Mouse (Mus musculus): ENCODE data around the gene Igfbp3. TPM values are rescaled to one million over a fixed set of nuclear protein-coding genes. Genes with fewer than 3 reads are reported as not detected.

Igfbp3 gene
- polyA plus RNA-seq (2015; fragmentation: Nextera tagmentation; extraction: Ambion mirVana) = 14.8 and 16.4 TPM in 2 replicates

DNA sequence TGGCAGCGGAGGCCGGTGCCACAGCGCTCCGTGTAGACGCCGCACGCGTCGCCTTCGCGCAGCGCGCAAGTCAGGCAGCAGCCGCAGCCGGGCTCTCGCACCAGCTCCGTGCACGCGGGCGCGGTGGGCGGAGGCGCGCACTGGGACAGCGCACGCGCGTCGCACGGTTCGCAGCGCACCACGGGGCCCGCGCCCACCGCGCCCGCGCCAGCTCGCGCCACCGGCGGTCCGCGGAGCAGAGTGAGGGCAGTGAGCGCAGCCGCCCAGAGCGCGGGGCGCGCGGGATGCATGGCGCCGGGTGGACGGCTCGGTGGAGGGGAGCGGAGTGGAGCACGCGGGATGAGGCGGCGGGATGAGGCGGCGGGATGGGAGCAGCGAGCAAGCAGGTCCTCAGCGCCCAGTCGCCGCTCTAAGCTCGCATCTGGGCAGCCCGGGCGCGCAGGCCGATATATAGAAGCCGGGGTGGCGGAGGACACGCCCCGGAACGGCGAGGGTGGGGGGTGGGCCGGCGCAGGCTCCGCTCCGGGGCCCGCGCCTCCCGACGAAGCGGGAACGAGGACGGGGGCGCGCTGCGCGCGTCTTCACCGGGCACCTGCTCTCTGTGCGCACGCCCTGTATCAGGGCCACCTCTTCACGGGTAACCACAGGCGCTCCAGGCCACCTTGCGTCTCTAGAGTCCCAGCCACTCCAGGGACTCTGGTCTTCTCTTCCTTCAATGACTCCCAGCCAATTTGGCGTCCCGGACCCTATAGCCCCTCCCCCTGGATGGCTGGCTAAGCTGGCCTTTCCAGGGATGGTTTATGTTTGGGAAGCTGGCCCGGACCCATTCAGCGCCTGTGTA lies at the start of gene Igfbp3:
Igfbp3 (minus strand) TSS at position 423 of the 841 bp plus-strand sequence.
- H3K36me3 ChIP-seq (ENCODE audit: control insufficient read depth, insufficient read depth, low read length) = no peaks in the 10 kb centered on the region
- no peaks in the 10 kb centered on the region for H3K9me3 ChIP-seq (ENCODE audit: control insufficient read depth, low read length)
- peak within 1 kb of the TSS; percentile 64 for H3K4me3 ChIP-seq (ENCODE audit: low read length)
- H3K9ac ChIP-seq (ENCODE audit: low read length) = peak within 1 kb of the TSS; percentile 62
- H3K4me2 ChIP-seq (ENCODE audit: low read depth, low read length) = peak within 1 kb of the TSS; percentile 98
- H3K27me3 ChIP-seq (ENCODE audit: control insufficient read depth, insufficient read depth, low read depth, low read length) = peaks cover 37% of the 10 kb centered on the region
- WGBS = under 1% methylated on average over 90 of the region's 104 CpGs
- peaks cover 28% of the 10 kb centered on the region for H3K4me1 ChIP-seq (replicated peaks; ENCODE audit: control insufficient read depth, insufficient read depth, low read length)
- ATAC-seq (ENCODE audit: low read depth) = peak; percentile 80
- no peak within 1 kb of the TSS for H3K27ac ChIP-seq (ENCODE audit: low read length)

DNA sequence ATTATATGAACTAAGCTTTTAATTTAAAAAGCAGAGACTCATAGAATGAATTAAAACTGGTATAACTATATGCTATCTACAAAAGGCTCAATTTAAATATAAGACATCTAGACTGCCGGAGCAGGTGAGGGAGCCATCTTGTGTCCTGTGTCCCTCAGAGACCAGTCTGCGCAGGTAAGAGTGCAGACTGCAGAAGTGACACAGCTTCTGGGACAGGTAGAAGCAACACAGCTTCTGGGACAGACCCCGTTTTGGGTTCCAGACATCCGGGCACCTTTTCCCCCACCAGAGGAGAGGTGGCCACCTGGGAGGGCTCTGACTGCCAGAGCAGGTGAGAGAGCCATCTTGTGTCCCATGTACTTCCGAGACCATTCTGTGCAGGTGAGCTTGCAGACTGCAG lies 37.1 kb upstream of the Igfbp3 start:
- no peaks in the 10 kb centered on the region for H3K27me3 ChIP-seq (ENCODE audit: control insufficient read depth, insufficient read depth, low read depth, low read length)
- no peaks in the 10 kb centered on the region for H3K4me1 ChIP-seq (replicated peaks; ENCODE audit: control insufficient read depth, insufficient read depth, low read length)
- no peak for ATAC-seq (ENCODE audit: low read depth)
- H3K4me3 ChIP-seq (ENCODE audit: low read length) = no peak overlapping the region
- H3K9ac ChIP-seq (ENCODE audit: low read length) = no peak overlapping the region
- no peak overlapping the region for H3K27ac ChIP-seq (ENCODE audit: low read length)
- 86% methylated on average over 5 of the region's 5 CpGs for WGBS
- H3K4me2 ChIP-seq (ENCODE audit: low read depth, low read length) = no peak overlapping the region
- H3K36me3 ChIP-seq (ENCODE audit: control insufficient read depth, insufficient read depth, low read length) = no peaks in the 10 kb centered on the region
- H3K9me3 ChIP-seq (ENCODE audit: control insufficient read depth, low read length) = no peaks in the 10 kb centered on the region

DNA sequence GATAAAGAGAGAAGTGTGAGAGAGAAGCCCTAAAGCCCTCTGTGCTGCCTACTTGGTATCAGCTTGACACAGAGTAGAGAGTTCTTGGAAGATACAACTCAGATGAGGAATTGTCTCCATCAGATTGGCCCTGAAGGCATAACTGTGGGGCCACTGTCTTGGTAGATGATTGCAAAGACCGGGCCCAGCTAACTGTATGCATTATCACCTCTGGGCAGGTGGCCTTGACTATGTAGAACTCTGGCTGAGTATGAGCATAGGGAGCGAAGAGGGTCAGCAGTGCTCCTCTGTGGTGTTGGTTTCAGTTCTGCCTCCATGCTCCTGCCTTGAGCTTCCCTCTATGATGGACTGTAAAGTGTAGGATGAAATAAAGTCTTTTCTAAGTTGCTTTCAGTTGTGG lies 36.7 kb upstream of the Igfbp3 start:
- Histone ChIP-seq H3K4me3 (ENCODE audit: low read length) (no peak overlapping the region), H3K27me3 (ENCODE audit: control insufficient read depth, insufficient read depth, low read depth, low read length) (no peaks in the 10 kb centered on the region), H3K27ac (ENCODE audit: low read length) (no peak overlapping the region), H3K4me2 (ENCODE audit: low read depth, low read length) (no peak overlapping the region), H3K9me3 (ENCODE audit: control insufficient read depth, low read length) (no peaks in the 10 kb centered on the region), H3K9ac (ENCODE audit: low read length) (no peak overlapping the region), H3K36me3 (ENCODE audit: control insufficient read depth, insufficient read depth, low read length) (no peaks in the 10 kb centered on the region), H3K4me1 (replicated peaks; ENCODE audit: control insufficient read depth, insufficient read depth, low read length) (no peaks in the 10 kb centered on the region)
- 80% methylated on average over 2 of the region's 2 CpGs for WGBS
- no peak for ATAC-seq (ENCODE audit: low read depth)

DNA sequence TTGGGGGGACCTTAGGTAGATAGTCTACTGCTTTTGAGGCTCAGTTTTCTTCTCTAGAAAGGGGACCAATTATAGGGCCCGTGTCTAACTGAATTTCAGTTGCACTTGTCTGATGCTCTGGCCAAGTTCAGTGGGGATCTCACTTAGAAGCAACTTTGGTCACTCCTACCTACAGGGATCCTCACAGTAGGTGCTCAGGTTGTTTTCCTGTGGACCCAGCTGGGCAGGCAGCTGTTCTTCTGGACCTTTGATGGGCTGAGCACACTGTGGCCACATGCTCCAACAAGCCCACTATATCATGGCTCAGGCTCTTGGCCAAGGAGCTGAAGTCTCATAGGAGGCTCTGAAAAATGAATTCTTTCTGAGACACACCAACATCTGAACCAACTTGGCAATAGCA lies 31.1 kb upstream of the Igfbp3 start:
- H3K27me3 ChIP-seq (ENCODE audit: control insufficient read depth, insufficient read depth, low read depth, low read length) = no peaks in the 10 kb centered on the region
- no peak for ATAC-seq (ENCODE audit: low read depth)
- no peak overlapping the region for H3K27ac ChIP-seq (ENCODE audit: low read length)
- H3K4me1 ChIP-seq (replicated peaks; ENCODE audit: control insufficient read depth, insufficient read depth, low read length) = no peaks in the 10 kb centered on the region
- H3K9ac ChIP-seq (ENCODE audit: low read length) = no peak overlapping the region
- H3K36me3 ChIP-seq (ENCODE audit: control insufficient read depth, insufficient read depth, low read length) = no peaks in the 10 kb centered on the region
- no peak overlapping the region for H3K4me2 ChIP-seq (ENCODE audit: low read depth, low read length)
- no peaks in the 10 kb centered on the region for H3K9me3 ChIP-seq (ENCODE audit: control insufficient read depth, low read length)
- H3K4me3 ChIP-seq (ENCODE audit: low read length) = no peak overlapping the region
- 63% methylated on average over 1 of the region's 1 CpGs for WGBS

DNA sequence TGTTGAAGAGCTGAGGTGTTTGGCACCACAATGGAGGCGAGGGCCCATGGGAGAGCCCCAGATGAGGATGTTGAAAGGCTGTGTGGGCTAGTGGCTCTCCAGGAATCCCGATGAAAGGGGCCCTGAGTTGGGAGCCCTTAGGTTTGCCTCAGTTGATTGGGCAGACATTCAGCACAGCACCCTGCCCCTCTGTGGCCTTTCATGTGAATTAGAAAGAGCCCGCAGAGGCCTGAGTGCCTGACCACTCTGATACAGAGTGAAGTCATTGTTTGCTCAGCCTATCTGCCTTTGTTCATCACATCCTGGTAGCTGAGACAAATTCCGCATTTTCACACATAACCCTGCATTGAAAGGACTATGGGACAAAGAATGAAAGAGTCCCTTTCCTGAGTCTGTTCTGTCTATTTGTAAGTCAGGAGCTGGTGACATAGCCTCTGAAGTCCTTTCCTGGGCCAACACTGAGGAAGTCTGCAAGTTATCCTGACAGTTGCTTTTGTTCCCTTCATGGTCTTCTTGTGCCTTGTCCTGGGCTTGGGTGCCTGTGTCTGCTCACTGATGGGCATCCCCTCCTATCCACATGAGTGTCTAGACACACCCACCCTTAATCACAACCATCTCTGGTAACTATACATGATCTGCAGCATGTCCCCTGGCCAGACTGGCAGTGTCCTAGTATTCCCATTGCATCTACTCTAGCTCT lies 25.5 kb upstream of the Igfbp3 start:
- H3K36me3 ChIP-seq (ENCODE audit: control insufficient read depth, insufficient read depth, low read length) = no peaks in the 10 kb centered on the region
- H3K9me3 ChIP-seq (ENCODE audit: control insufficient read depth, low read length) = no peaks in the 10 kb centered on the region
- no peak overlapping the region for H3K27ac ChIP-seq (ENCODE audit: low read length)
- no peaks in the 10 kb centered on the region for H3K27me3 ChIP-seq (ENCODE audit: control insufficient read depth, insufficient read depth, low read depth, low read length)
- 66% methylated on average over 4 of the region's 4 CpGs for WGBS
- no peaks in the 10 kb centered on the region for H3K4me1 ChIP-seq (replicated peaks; ENCODE audit: control insufficient read depth, insufficient read depth, low read length)
- H3K9ac ChIP-seq (ENCODE audit: low read length) = no peak overlapping the region
- H3K4me2 ChIP-seq (ENCODE audit: low read depth, low read length) = no peak overlapping the region
- H3K4me3 ChIP-seq (ENCODE audit: low read length) = no peak overlapping the region
- no peak for ATAC-seq (ENCODE audit: low read depth)

DNA sequence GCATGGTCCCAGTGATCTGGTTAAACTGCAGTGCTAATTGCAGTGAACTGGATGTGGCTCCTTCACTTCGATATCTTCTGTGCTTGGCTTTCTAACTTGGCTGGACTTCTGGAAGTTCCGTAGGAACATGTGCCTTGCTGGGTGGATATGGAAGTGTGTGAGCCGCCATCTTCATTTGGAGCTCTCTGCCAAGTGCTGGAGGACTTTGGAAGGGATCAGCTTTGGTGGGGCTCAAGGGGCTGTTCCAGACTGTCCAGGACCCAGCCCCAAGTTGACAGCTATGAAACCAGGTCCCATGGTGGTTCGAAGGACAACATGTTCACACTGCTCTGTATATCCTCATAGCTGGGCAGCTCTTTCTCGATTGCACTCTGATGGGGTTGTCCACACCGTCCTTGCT lies 24.8 kb upstream of the Igfbp3 start:
- no peak overlapping the region for H3K4me2 ChIP-seq (ENCODE audit: low read depth, low read length)
- no peak overlapping the region for H3K9ac ChIP-seq (ENCODE audit: low read length)
- no peaks in the 10 kb centered on the region for H3K36me3 ChIP-seq (ENCODE audit: control insufficient read depth, insufficient read depth, low read length)
- no peaks in the 10 kb centered on the region for H3K4me1 ChIP-seq (replicated peaks; ENCODE audit: control insufficient read depth, insufficient read depth, low read length)
- no peak overlapping the region for H3K27ac ChIP-seq (ENCODE audit: low read length)
- no peak overlapping the region for H3K4me3 ChIP-seq (ENCODE audit: low read length)
- no peak for ATAC-seq (ENCODE audit: low read depth)
- 92% methylated on average over 6 of the region's 6 CpGs for whole genome bisulfite sequencing
- no peaks in the 10 kb centered on the region for H3K9me3 ChIP-seq (ENCODE audit: control insufficient read depth, low read length)
- no peaks in the 10 kb centered on the region for H3K27me3 ChIP-seq (ENCODE audit: control insufficient read depth, insufficient read depth, low read depth, low read length)

DNA sequence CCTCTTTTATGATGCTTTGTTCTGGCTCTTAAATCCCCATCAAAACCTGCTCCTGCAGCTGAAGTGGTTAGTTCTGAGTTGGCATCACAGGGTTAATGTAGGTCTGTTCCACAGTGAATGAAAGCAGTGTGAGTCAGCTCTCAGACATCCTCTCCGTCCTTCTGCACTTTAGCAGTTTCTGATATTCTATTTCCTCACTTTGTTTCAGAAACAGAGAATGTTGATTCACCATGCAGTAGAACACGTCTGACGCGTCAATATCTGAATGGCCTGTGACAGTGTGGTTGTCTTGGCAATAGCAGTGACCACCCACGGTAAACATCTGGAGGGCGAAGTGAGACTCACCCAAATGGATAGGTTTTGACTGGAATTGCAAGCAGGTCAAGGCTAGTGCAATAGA lies 24.0 kb upstream of the Igfbp3 start:
- H3K4me3 ChIP-seq (ENCODE audit: low read length) = no peak overlapping the region
- WGBS = 30% methylated on average over 6 of the region's 6 CpGs
- ATAC-seq (ENCODE audit: low read depth) = peak; percentile 41
- no peak overlapping the region for H3K4me2 ChIP-seq (ENCODE audit: low read depth, low read length)
- no peaks in the 10 kb centered on the region for H3K36me3 ChIP-seq (ENCODE audit: control insufficient read depth, insufficient read depth, low read length)
- H3K9ac ChIP-seq (ENCODE audit: low read length) = no peak overlapping the region
- H3K27me3 ChIP-seq (ENCODE audit: control insufficient read depth, insufficient read depth, low read depth, low read length) = no peaks in the 10 kb centered on the region
- H3K4me1 ChIP-seq (replicated peaks; ENCODE audit: control insufficient read depth, insufficient read depth, low read length) = no peaks in the 10 kb centered on the region
- H3K27ac ChIP-seq (ENCODE audit: low read length) = no peak overlapping the region
- H3K9me3 ChIP-seq (ENCODE audit: control insufficient read depth, low read length) = no peaks in the 10 kb centered on the region

DNA sequence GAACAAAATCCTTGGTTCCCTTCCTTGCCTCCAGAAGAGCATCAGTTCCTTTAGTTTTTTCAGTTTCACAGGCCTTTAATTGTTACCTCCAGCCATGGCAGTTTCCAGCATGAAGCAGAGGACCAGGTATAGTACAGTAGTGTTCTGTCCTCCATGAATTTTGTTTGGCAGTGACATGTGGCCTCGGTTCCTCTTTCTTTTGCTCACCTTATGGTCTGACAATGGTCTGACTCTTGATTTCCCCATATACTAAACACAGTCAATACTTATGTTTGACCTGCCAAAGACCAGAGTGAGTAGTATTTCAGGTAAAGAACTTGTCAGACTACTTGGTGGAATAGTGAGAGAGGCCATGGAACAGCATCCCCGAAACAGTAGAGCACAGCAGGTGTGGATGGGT lies 23.0 kb upstream of the Igfbp3 start:
- Histone ChIP-seq H3K4me3 (ENCODE audit: low read length) (no peak overlapping the region), H3K9ac (ENCODE audit: low read length) (no peak overlapping the region), H3K27me3 (ENCODE audit: control insufficient read depth, insufficient read depth, low read depth, low read length) (no peaks in the 10 kb centered on the region), H3K4me1 (replicated peaks; ENCODE audit: control insufficient read depth, insufficient read depth, low read length) (no peaks in the 10 kb centered on the region), H3K36me3 (ENCODE audit: control insufficient read depth, insufficient read depth, low read length) (no peaks in the 10 kb centered on the region), H3K27ac (ENCODE audit: low read length) (no peak overlapping the region), H3K9me3 (ENCODE audit: control insufficient read depth, low read length) (no peaks in the 10 kb centered on the region), H3K4me2 (ENCODE audit: low read depth, low read length) (no peak overlapping the region)
- WGBS = 84% methylated on average over 2 of the region's 2 CpGs
- no peak for ATAC-seq (ENCODE audit: low read depth)

DNA sequence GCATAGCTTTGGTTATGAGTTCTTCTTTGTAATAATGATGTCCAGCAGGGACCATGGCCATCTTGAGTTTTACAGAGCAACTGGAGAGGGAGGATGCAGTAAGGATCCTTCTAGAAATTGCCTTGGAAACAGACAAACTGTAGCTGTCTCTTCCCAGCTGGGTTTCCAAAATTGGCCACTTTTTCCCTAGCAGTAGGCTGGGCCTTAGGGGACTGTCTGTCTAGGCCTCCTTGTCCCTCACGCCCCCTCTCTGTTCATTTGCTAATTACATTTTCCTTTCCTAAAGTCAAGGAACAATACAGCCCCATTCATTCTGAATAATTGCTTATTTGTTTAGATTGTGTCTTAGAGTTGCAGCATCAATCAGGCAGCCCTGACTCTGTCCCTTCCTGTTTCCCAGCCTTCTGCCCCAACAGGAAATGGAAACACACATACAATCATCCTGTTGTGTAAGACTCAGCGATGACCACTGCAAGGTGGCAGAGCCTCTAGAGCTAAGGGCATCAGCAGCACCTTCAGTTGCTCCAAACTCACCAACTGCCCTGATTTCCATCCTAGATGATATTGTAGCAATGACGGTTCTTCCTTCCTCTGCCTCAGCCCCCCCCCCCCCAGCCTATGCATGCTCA lies 21.4 kb upstream of the Igfbp3 start:
- no peaks in the 10 kb centered on the region for H3K36me3 ChIP-seq (ENCODE audit: control insufficient read depth, insufficient read depth, low read length)
- H3K9ac ChIP-seq (ENCODE audit: low read length) = no peak overlapping the region
- no peaks in the 10 kb centered on the region for H3K27me3 ChIP-seq (ENCODE audit: control insufficient read depth, insufficient read depth, low read depth, low read length)
- no peaks in the 10 kb centered on the region for H3K4me1 ChIP-seq (replicated peaks; ENCODE audit: control insufficient read depth, insufficient read depth, low read length)
- WGBS = 49% methylated on average over 3 of the region's 3 CpGs
- H3K4me2 ChIP-seq (ENCODE audit: low read depth, low read length) = no peak overlapping the region
- H3K9me3 ChIP-seq (ENCODE audit: control insufficient read depth, low read length) = no peaks in the 10 kb centered on the region
- no peak overlapping the region for H3K27ac ChIP-seq (ENCODE audit: low read length)
- H3K4me3 ChIP-seq (ENCODE audit: low read length) = no peak overlapping the region
- no peak for ATAC-seq (ENCODE audit: low read depth)
